Comparison of ENCODE assay signal across 8 mouse cellular contexts in the genomic region with DNA sequence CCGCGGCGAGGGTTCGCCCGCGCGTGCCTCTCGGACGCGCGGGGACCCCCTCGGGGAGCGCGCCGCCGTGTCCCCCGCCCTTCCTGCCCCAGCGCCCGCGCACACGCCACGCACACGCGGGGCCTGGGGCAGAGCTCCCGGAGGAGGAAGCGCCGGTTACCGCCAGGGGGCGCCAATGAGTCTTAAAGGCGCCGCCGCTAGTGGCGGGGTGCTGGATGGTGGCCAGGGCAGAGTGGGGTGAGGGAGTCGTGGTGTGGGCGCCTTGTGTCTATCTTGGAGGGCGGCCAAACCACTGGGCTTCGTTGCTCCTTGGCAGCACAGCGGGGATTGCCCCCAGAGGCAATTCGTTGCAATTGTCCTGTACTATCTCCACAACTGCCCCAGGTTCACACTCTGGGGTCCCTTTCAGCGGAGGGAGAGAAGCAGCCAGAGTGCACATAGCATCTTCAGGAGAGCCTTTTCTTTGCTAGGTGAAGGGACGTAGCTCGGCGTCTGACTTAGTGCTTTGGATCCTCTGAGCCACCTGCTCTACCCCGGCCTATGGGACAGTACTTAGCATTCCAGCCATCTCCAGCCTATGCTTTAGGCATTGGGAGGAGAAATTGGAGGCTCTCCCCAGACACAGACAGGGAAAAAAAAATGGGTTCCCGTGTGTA. TPM values are rescaled to one million over a fixed set of nuclear protein-coding genes. Genes with fewer than 3 reads are reported as not detected.
DNase-seq lines count a peak whose midpoint lies in the region; ATAC-seq lines count a peak whose summit lies in the region.

No protein-coding gene starts in this region.

- peak overlapping the region; percentile 97 for H3K4me2 ChIP-seq in hindbrain, embryonic 12.5 days (replicated peaks)

- peaks cover 35% of the 10 kb centered on the region for H3K4me1 ChIP-seq in hindbrain, embryonic 12.5 days

- DNase-seq in MN1 (ENCODE audit: low spot score): peak; percentile 84
- peak; percentile 94 for DNase-seq in cerebellum, adult 9-11 months
- DNase-seq in frontal cortex, postnatal 10 days (ENCODE audit: low spot score in 2 of 2): peak; percentile 84 to 89
- peak; percentile 96 to 97 for DNase-seq in layer of hippocampus, postnatal 25 days (ENCODE audit: extremely low spot score in 1 of 2, low spot score in 1 of 2)
- DNase-seq in lung, postnatal 14 days: peak; percentile 93
- peak; percentile 87 for DNase-seq in ovary, postnatal 36 days (ENCODE audit: low spot score)
- peak; percentile 93 for DNase-seq in thymus, postnatal 14 days

- 4% methylated on average over 28 of the region's 45 CpGs for WGBS in hindbrain, embryonic 12.5 days

- H3K4me3 ChIP-seq in hindbrain, embryonic 12.5 days: peak overlapping the region; percentile 80

- H3K27ac ChIP-seq in hindbrain, embryonic 12.5 days: peak overlapping the region; percentile 89

- 0 out of 2 replicates have a peak, but pooled peaks cover 4% of the 10 kb centered on the region for H3K27me3 ChIP-seq in hindbrain, embryonic 12.5 days

- H3K9ac ChIP-seq in hindbrain, embryonic 12.5 days: peak overlapping the region; percentile 79

- no peaks in the 10 kb centered on the region for H3K36me3 ChIP-seq in hindbrain, embryonic 12.5 days

- peak; percentile 89 for ATAC-seq in hindbrain, embryonic 12.5 days (ENCODE audit: low FRiP score)

- H3K9me3 ChIP-seq in hindbrain, embryonic 12.5 days (replicated peaks): no peaks in the 10 kb centered on the region

RNA-seq across cellular contexts. Expression of a gene that starts 0.6 kb away (rescaled TPM):
- 16.6 and 17.1 TPM in 2 replicates for polyA plus RNA-seq in hindbrain, embryonic 12.5 days (2016; fragmentation: Nextera tagmentation; extraction: Ambion mirVana)
- 10 to 100 TPM; 56.4 to 66.2 TPM for total RNA-seq in layer of hippocampus, postnatal 25 days (2021)

RNA-seq across cellular contexts. Expression of a gene that starts 38.1 kb away (rescaled TPM):
- polyA plus RNA-seq in hindbrain, embryonic 12.5 days (2016; fragmentation: Nextera tagmentation; extraction: Ambion mirVana): 35.1 and 38.2 TPM in 2 replicates
- total RNA-seq in layer of hippocampus, postnatal 25 days (2021): 10 to 100 TPM; 25.2 to 26.3 TPM

RNA-seq across cellular contexts. Expression of a gene that starts 38.2 kb away (rescaled TPM):
- polyA plus RNA-seq in hindbrain, embryonic 12.5 days (2016; fragmentation: Nextera tagmentation; extraction: Ambion mirVana): 10.8 and 11.7 TPM in 2 replicates
- total RNA-seq in layer of hippocampus, postnatal 25 days (2021): 1 to 10 TPM; 4.8 to 5.4 TPM

RNA-seq across cellular contexts. Expression of a gene that starts 52.2 kb away (rescaled TPM):
- not detected in 2 replicates for polyA plus RNA-seq in hindbrain, embryonic 12.5 days (2016; fragmentation: Nextera tagmentation; extraction: Ambion mirVana)
- total RNA-seq in layer of hippocampus, postnatal 25 days (2021): not detected

RNA-seq across cellular contexts. Expression of a gene that starts 52.3 kb away (rescaled TPM):
- 40.1 and 44.5 TPM in 2 replicates for polyA plus RNA-seq in hindbrain, embryonic 12.5 days (2016; fragmentation: Nextera tagmentation; extraction: Ambion mirVana)
- total RNA-seq in layer of hippocampus, postnatal 25 days (2021): 10 to 100 TPM; 13.6 to 15.7 TPM

Comparison
In these comparisons a context has a peak if more than half of its experiments do, and no peak if none do; other contexts are left out.
1. Peak in every context shown above with its lines: DNase-seq, ATAC-seq, H3K4me3 ChIP-seq and H3K27ac ChIP-seq.